Mouse (Mus musculus): ENCODE results near the gene Fgf9.

- no peak for TF ChIP-seq CTCF (IDR thresholded peaks at IDR 0.05; ENCODE audit: control insufficient read depth, insufficient read depth, insufficient replicate concordance, low read depth, low read length)
- TF ChIP-seq POLR2A (IDR thresholded peaks at IDR 0.05; ENCODE audit: control insufficient read depth, low read depth, low read length) = no peak
These were observed 34.2 kb upstream of the Fgf9 start for GRCm38 (mm10) chr14:58036174-58036573.

Measured in testis, adult 2 months (tissue).